Mouse (Mus musculus) CH12F3 (cell line): ENCODE measurements around the gene Tspan3.

Experiments used
- in situ Hi-C: fragments of 300-500 bp; cut with MboI; formaldehyde crosslinking; loops from 2 replicates; pipeline ENCODE4 v1.14.3; 2020; ENCODE audit warnings: low sequenced_read_pairs

The Tspan3 gene

GRCm38 (mm10) chr9:56118091-56118490 lies 47.2 kb downstream of the Tspan3 start:
- in situ Hi-C loops = no loop called here

GRCm38 (mm10) chr9:56108174-56108573 lies 57.1 kb downstream of the Tspan3 start:
- in situ Hi-C loops = no loop called here

- in situ Hi-C loops = no loop called here
Observed at GRCm38 (mm10) chr9:56107527-56107926, 57.8 kb downstream of the Tspan3 start.

- in situ Hi-C loops = no loop called here
Observed at GRCm38 (mm10) chr9:56106274-56107072, 58.8 kb downstream of the Tspan3 start.

- in situ Hi-C loops = no loop called here
Observed at GRCm38 (mm10) chr9:56104921-56105320, 60.4 kb downstream of the Tspan3 start.

- in situ Hi-C loops = no loop called here
Observed at GRCm38 (mm10) chr9:56101022-56101421, 64.3 kb downstream of the Tspan3 start.

- in situ Hi-C loops = no loop called here
Observed at GRCm38 (mm10) chr9:56100041-56100522, 65.2 kb downstream of the Tspan3 start.

GRCm38 (mm10) chr9:56097584-56098298 lies 67.5 kb downstream of the Tspan3 start:
- in situ Hi-C loops = no loop called here

GRCm38 (mm10) chr9:56092102-56092501 lies 73.2 kb downstream of the Tspan3 start:
- in situ Hi-C loops = no loop called here

GRCm38 (mm10) chr9:56090546-56091225 lies 74.6 kb downstream of the Tspan3 start:
- in situ Hi-C loops = no loop called here

GRCm38 (mm10) chr9:56089778-56090520 lies 75.3 kb downstream of the Tspan3 start, which contains the start of gene Pstpip1:
Gene Pstpip1, plus strand, starts transcription at chr9:56089962.
- in situ Hi-C loops = no loop called here

GRCm38 (mm10) chr9:56086524-56086923 lies 78.8 kb downstream of the Tspan3 start:
- in situ Hi-C loops = no loop called here
